Mouse (Mus musculus) splenic B cell, adult 2 months (primary cell): Measurements from ENCODE around the gene Fam222b.
"Not testable (repeated sequence)": the region's sequence is repeated elsewhere in the genome, so short reads cannot be mapped to it uniquely, and the experiment has no call there.

Source experiments
- DNase-seq: peaks from one replicate; pipeline ENCODE4 v3.0.0-alpha.2; 2011; ENCODE audit warnings: low read depth, low spot score
- H3K27me3 ChIP-seq: 2 replicates; pipeline ENCODE4 v1.6.1; 2012; ENCODE audit warnings: mild to moderate bottlenecking, low read length, moderate library complexity, mixed read lengths; ENCODE audit not compliant: control insufficient read depth, poor library complexity, insufficient read depth, severe bottlenecking
- H3K36me3 ChIP-seq: 2 replicates; pipeline ENCODE4 v1.6.1; 2012; ENCODE audit warnings: mild to moderate bottlenecking, low read length, moderate library complexity, mixed read lengths; ENCODE audit not compliant: control insufficient read depth, poor library complexity, insufficient read depth, severe bottlenecking

Fam222b gene

GRCm38 (mm10) chr11:78094504-78095143 is at the start of gene Fam222b:
Gene Fam222b (plus strand): TSS chr11:78094660.
- no peaks in the 10 kb centered on the region for H3K36me3 ChIP-seq
- DNase-seq, result peak; percentile 93
- H3K27me3 ChIP-seq, result no peaks in the 10 kb centered on the region

- H3K36me3 ChIP-seq, result no peaks in the 10 kb centered on the region
- no peaks in the 10 kb centered on the region; the same call in 1 of the 2 replicates for H3K27me3 ChIP-seq
- DNase-seq, result no peak
Measured at GRCm38 (mm10) chr11:78044758-78045251, 49.7 kb upstream of the Fam222b start.

GRCm38 (mm10) chr11:78048637-78049036 is 45.8 kb upstream of the Fam222b start:
- not testable (repeated sequence) for H3K36me3 ChIP-seq, DNase-seq, H3K27me3 ChIP-seq

- Histone ChIP-seq H3K27me3 (no peaks in the 10 kb centered on the region; the same call in 1 of the 2 replicates), H3K36me3 (no peaks in the 10 kb centered on the region)
- no peak for DNase-seq
Measured at GRCm38 (mm10) chr11:78053078-78053477, 41.4 kb upstream of the Fam222b start.

- H3K27me3 ChIP-seq, result no peaks in the 10 kb centered on the region
- no peaks in the 10 kb centered on the region for H3K36me3 ChIP-seq
- no peak for DNase-seq
Measured at GRCm38 (mm10) chr11:78056946-78057345, 37.5 kb upstream of the Fam222b start.

GRCm38 (mm10) chr11:78059833-78060757 is 34.4 kb upstream of the Fam222b start:
- Histone ChIP-seq H3K36me3 (no peaks in the 10 kb centered on the region), H3K27me3 (no peaks in the 10 kb centered on the region)
- DNase-seq, result peak; percentile 76

GRCm38 (mm10) chr11:78062563-78062962 is 31.9 kb upstream of the Fam222b start:
- Histone ChIP-seq H3K27me3 (no peaks in the 10 kb centered on the region), H3K36me3 (no peaks in the 10 kb centered on the region)
- no peak for DNase-seq

- H3K36me3 ChIP-seq, result no peaks in the 10 kb centered on the region
- no peak for DNase-seq
Measured at GRCm38 (mm10) chr11:78065906-78066305, 28.6 kb upstream of the Fam222b start.

GRCm38 (mm10) chr11:78066641-78067040 is 27.8 kb upstream of the Fam222b start:
- Histone ChIP-seq H3K27me3 (no peaks in the 10 kb centered on the region), H3K36me3 (no peaks in the 10 kb centered on the region)
- no peak for DNase-seq

More at GRCm38 (mm10) chr11:78065906-78066305, 28.6 kb upstream of the Fam222b start:
- H3K27me3 ChIP-seq, result no peaks in the 10 kb centered on the region

- no peak for DNase-seq
- Histone ChIP-seq H3K27me3 (no peaks in the 10 kb centered on the region), H3K36me3 (no peaks in the 10 kb centered on the region)
Measured at GRCm38 (mm10) chr11:78067566-78067965, 26.9 kb upstream of the Fam222b start.

GRCm38 (mm10) chr11:78069130-78069529 is 25.3 kb upstream of the Fam222b start:
- Histone ChIP-seq H3K36me3 (no peaks in the 10 kb centered on the region; the same call in none of the 2 replicates), H3K27me3 (no peaks in the 10 kb centered on the region)
- no peak for DNase-seq

- no peak for DNase-seq
- Histone ChIP-seq H3K27me3 (no peaks in the 10 kb centered on the region), H3K36me3 (no peaks in the 10 kb centered on the region; the same call in none of the 2 replicates)
Measured at GRCm38 (mm10) chr11:78069646-78070045, 24.8 kb upstream of the Fam222b start.

GRCm38 (mm10) chr11:78071938-78072337 is 22.5 kb upstream of the Fam222b start:
- peaks cover 5% of the 10 kb centered on the region for H3K36me3 ChIP-seq
- DNase-seq, result no peak
- no peaks in the 10 kb centered on the region for H3K27me3 ChIP-seq

GRCm38 (mm10) chr11:78072425-78073130 is 21.9 kb upstream of the Fam222b start:
- DNase-seq, result no peak
- no peaks in the 10 kb centered on the region for H3K27me3 ChIP-seq
- H3K36me3 ChIP-seq, result peaks cover 5% of the 10 kb centered on the region
